Mouse (Mus musculus): ENCODE data around the gene Lrrc8b. TPM values are rescaled to one million over a fixed set of nuclear protein-coding genes. Genes with fewer than 3 reads are reported as not detected.

Gene Lrrc8b
- polyA plus RNA-seq, 1 experiment from 2014 or later = 14.7 TPM

GRCm38 (mm10) chr5:105484247-105484646 is 68.7 kb downstream of the Lrrc8b start:
- no peak overlapping the region for H3K9ac ChIP-seq (ENCODE audit: low read length)
- H3K27ac ChIP-seq (ENCODE audit: low read depth, low read length) = no peak overlapping the region
- 78% methylated on average over 6 of the region's 6 CpGs for WGBS
- no peak overlapping the region for H3K4me3 ChIP-seq (ENCODE audit: low read depth, low read length)
- H3K27me3 ChIP-seq (replicated peaks; ENCODE audit: control insufficient read depth, insufficient read depth, low read length) = no peaks in the 10 kb centered on the region
- peak; percentile 37; the same call in 1 of the 2 replicates for ATAC-seq
- no peak overlapping the region for H3K4me2 ChIP-seq (ENCODE audit: low read length)
- H3K9me3 ChIP-seq (replicated peaks; ENCODE audit: control insufficient read depth, low read length) = no peaks in the 10 kb centered on the region
- DNase-seq (ENCODE audit: low spot score) = peak; percentile 54
- H3K4me1 ChIP-seq (ENCODE audit: control insufficient read depth, insufficient read depth, low read length) = no peaks in the 10 kb centered on the region
- H3K36me3 ChIP-seq (ENCODE audit: control insufficient read depth, insufficient read depth, low read length) = peaks cover 30% of the 10 kb centered on the region

- ATAC-seq (no peak), DNase-seq (ENCODE audit: low spot score) (no peak)
- H3K27me3 ChIP-seq (replicated peaks; ENCODE audit: control insufficient read depth, insufficient read depth, low read length) = no peaks in the 10 kb centered on the region
Measured at GRCm38 (mm10) chr5:105484891-105485290, 69.3 kb downstream of the Lrrc8b start.

GRCm38 (mm10) chr5:105490211-105490610 is 74.6 kb downstream of the Lrrc8b start:
- Histone ChIP-seq H3K27ac (ENCODE audit: low read depth, low read length) (no peak overlapping the region), H3K9me3 (replicated peaks; ENCODE audit: control insufficient read depth, low read length) (no peaks in the 10 kb centered on the region), H3K4me1 (ENCODE audit: control insufficient read depth, insufficient read depth, low read length) (peaks cover 29% of the 10 kb centered on the region), H3K27me3 (replicated peaks; ENCODE audit: control insufficient read depth, insufficient read depth, low read length) (no peaks in the 10 kb centered on the region), H3K36me3 (ENCODE audit: control insufficient read depth, insufficient read depth, low read length) (peaks cover 6% of the 10 kb centered on the region; the same call in 1 of the 2 replicates), H3K9ac (ENCODE audit: low read length) (no peak overlapping the region), H3K4me2 (ENCODE audit: low read length) (no peak overlapping the region), H3K4me3 (ENCODE audit: low read depth, low read length) (no peak overlapping the region)
- DNase-seq (ENCODE audit: low spot score) (no peak), ATAC-seq (no peak)
- WGBS = 70% methylated on average over 5 of the region's 5 CpGs

More at GRCm38 (mm10) chr5:105484891-105485290, 69.3 kb downstream of the Lrrc8b start:
- Histone ChIP-seq H3K4me1 (ENCODE audit: control insufficient read depth, insufficient read depth, low read length) (no peaks in the 10 kb centered on the region), H3K27ac (ENCODE audit: low read depth, low read length) (no peak overlapping the region), H3K9ac (ENCODE audit: low read length) (no peak overlapping the region), H3K4me2 (ENCODE audit: low read length) (no peak overlapping the region), H3K36me3 (ENCODE audit: control insufficient read depth, insufficient read depth, low read length) (peaks cover 30% of the 10 kb centered on the region), H3K9me3 (replicated peaks; ENCODE audit: control insufficient read depth, low read length) (no peaks in the 10 kb centered on the region), H3K4me3 (ENCODE audit: low read depth, low read length) (no peak overlapping the region)
- 97% methylated on average over 14 of the region's 14 CpGs for WGBS

- H3K36me3 ChIP-seq (ENCODE audit: control insufficient read depth, insufficient read depth, low read length) = no peaks in the 10 kb centered on the region
- no peak overlapping the region for H3K4me3 ChIP-seq (ENCODE audit: low read depth, low read length)
- no peak overlapping the region for H3K4me2 ChIP-seq (ENCODE audit: low read length)
- H3K9me3 ChIP-seq (replicated peaks; ENCODE audit: control insufficient read depth, low read length) = no peaks in the 10 kb centered on the region
- H3K9ac ChIP-seq (ENCODE audit: low read length) = no peak overlapping the region
- 52% methylated on average over 4 of the region's 4 CpGs for WGBS
- H3K27ac ChIP-seq (ENCODE audit: low read depth, low read length) = no peak overlapping the region
- no peaks in the 10 kb centered on the region for H3K27me3 ChIP-seq (replicated peaks; ENCODE audit: control insufficient read depth, insufficient read depth, low read length)
- H3K4me1 ChIP-seq (ENCODE audit: control insufficient read depth, insufficient read depth, low read length) = peaks cover 38% of the 10 kb centered on the region
- DNase-seq (ENCODE audit: low spot score) (peak; percentile 66), ATAC-seq (peak; percentile 45; the same call in 1 of the 2 replicates)
Measured at GRCm38 (mm10) chr5:105491389-105491788, 75.8 kb downstream of the Lrrc8b start.

GRCm38 (mm10) chr5:105492367-105493246 is 77.0 kb downstream of the Lrrc8b start:
- DNase-seq (ENCODE audit: low spot score) = peak; percentile 95
- 6% methylated on average over 10 of the region's 10 CpGs for WGBS
- H3K9ac ChIP-seq (ENCODE audit: low read length) = no peak overlapping the region
- H3K4me2 ChIP-seq (ENCODE audit: low read length) = 0 out of 2 replicates have a peak overlapping the region, but pooled peaks have one; percentile 6
- no peaks in the 10 kb centered on the region for H3K36me3 ChIP-seq (ENCODE audit: control insufficient read depth, insufficient read depth, low read length)
- no peak overlapping the region for H3K4me3 ChIP-seq (ENCODE audit: low read depth, low read length)
- H3K27ac ChIP-seq (ENCODE audit: low read depth, low read length) = no peak overlapping the region
- H3K27me3 ChIP-seq (replicated peaks; ENCODE audit: control insufficient read depth, insufficient read depth, low read length) = no peaks in the 10 kb centered on the region
- no peaks in the 10 kb centered on the region for H3K9me3 ChIP-seq (replicated peaks; ENCODE audit: control insufficient read depth, low read length)
- peak; percentile 72 for ATAC-seq
- peaks cover 38% of the 10 kb centered on the region for H3K4me1 ChIP-seq (ENCODE audit: control insufficient read depth, insufficient read depth, low read length)

- ATAC-seq (no peak), DNase-seq (ENCODE audit: low spot score) (peak; percentile 10)
- H3K4me1 ChIP-seq (ENCODE audit: control insufficient read depth, insufficient read depth, low read length) = peaks cover 39% of the 10 kb centered on the region
- H3K27ac ChIP-seq (ENCODE audit: low read depth, low read length) = no peak overlapping the region
- no peak overlapping the region for H3K4me2 ChIP-seq (ENCODE audit: low read length)
- no peak overlapping the region for H3K9ac ChIP-seq (ENCODE audit: low read length)
- H3K4me3 ChIP-seq (ENCODE audit: low read depth, low read length) = no peak overlapping the region
- no peaks in the 10 kb centered on the region for H3K9me3 ChIP-seq (replicated peaks; ENCODE audit: control insufficient read depth, low read length)
- no peaks in the 10 kb centered on the region for H3K36me3 ChIP-seq (ENCODE audit: control insufficient read depth, insufficient read depth, low read length)
- WGBS = 41% methylated on average over 7 of the region's 7 CpGs
- H3K27me3 ChIP-seq (replicated peaks; ENCODE audit: control insufficient read depth, insufficient read depth, low read length) = no peaks in the 10 kb centered on the region
Measured at GRCm38 (mm10) chr5:105493377-105493776, 77.8 kb downstream of the Lrrc8b start.

GRCm38 (mm10) chr5:105494246-105494917 is 78.8 kb downstream of the Lrrc8b start:
- Histone ChIP-seq H3K4me1 (ENCODE audit: control insufficient read depth, insufficient read depth, low read length) (peaks cover 43% of the 10 kb centered on the region), H3K27ac (ENCODE audit: low read depth, low read length) (no peak overlapping the region), H3K27me3 (replicated peaks; ENCODE audit: control insufficient read depth, insufficient read depth, low read length) (no peaks in the 10 kb centered on the region), H3K4me3 (ENCODE audit: low read depth, low read length) (no peak overlapping the region), H3K9me3 (replicated peaks; ENCODE audit: control insufficient read depth, low read length) (no peaks in the 10 kb centered on the region), H3K4me2 (ENCODE audit: low read length) (peak overlapping the region; percentile 39; the same call in 1 of the 2 replicates), H3K36me3 (ENCODE audit: control insufficient read depth, insufficient read depth, low read length) (no peaks in the 10 kb centered on the region), H3K9ac (ENCODE audit: low read length) (no peak overlapping the region)
- ATAC-seq = no peak
- DNase-seq (ENCODE audit: low spot score) = no peak
- 17% methylated on average over 10 of the region's 10 CpGs for WGBS

- Histone ChIP-seq H3K4me1 (ENCODE audit: control insufficient read depth, insufficient read depth, low read length) (peaks cover 43% of the 10 kb centered on the region), H3K27ac (ENCODE audit: low read depth, low read length) (no peak overlapping the region), H3K36me3 (ENCODE audit: control insufficient read depth, insufficient read depth, low read length) (no peaks in the 10 kb centered on the region), H3K4me2 (ENCODE audit: low read length) (peak overlapping the region; percentile 39), H3K4me3 (ENCODE audit: low read depth, low read length) (no peak overlapping the region), H3K9me3 (replicated peaks; ENCODE audit: control insufficient read depth, low read length) (no peaks in the 10 kb centered on the region), H3K27me3 (replicated peaks; ENCODE audit: control insufficient read depth, insufficient read depth, low read length) (no peaks in the 10 kb centered on the region), H3K9ac (ENCODE audit: low read length) (no peak overlapping the region)
- DNase-seq (ENCODE audit: low spot score) (peak; percentile 87), ATAC-seq (peak; percentile 74)
- 2% methylated on average over 22 of the region's 24 CpGs for WGBS
Measured at GRCm38 (mm10) chr5:105494918-105495901, 79.6 kb downstream of the Lrrc8b start.

Data from forebrain, embryonic 14.5 days (tissue).